Mouse (Mus musculus): ENCODE measurements around the gene Olfr987. TPM values are rescaled to one million over a fixed set of nuclear protein-coding genes. Genes with fewer than 3 reads are reported as not detected.

Olfr987 gene
- polyA plus RNA-seq, 1 experiment from 2014 or later: not detected

Other genes starting within 250 kb of the Olfr987 start
- gene Aplnr, start 203.1 kb downstream of the Olfr987 start, polyA plus RNA-seq (2015; fragmentation: Nextera tagmentation; extraction: Ambion mirVana): 42.9 and 53.3 TPM in 2 replicates
- 0.33 and 0.49 TPM in 2 replicates for gene Lrrc55, start 142.1 kb downstream of the Olfr987 start, polyA plus RNA-seq (2015; fragmentation: Nextera tagmentation; extraction: Ambion mirVana)
- not detected in 2 replicates for gene Olfr988, start 23.9 kb upstream of the Olfr987 start, polyA plus RNA-seq (2015; fragmentation: Nextera tagmentation; extraction: Ambion mirVana)
- not detected in 2 replicates for gene Olfr992, start 70.2 kb upstream of the Olfr987 start, polyA plus RNA-seq (2015; fragmentation: Nextera tagmentation; extraction: Ambion mirVana)
- gene Olfr993, start 75.6 kb upstream of the Olfr987 start, polyA plus RNA-seq (2015; fragmentation: Nextera tagmentation; extraction: Ambion mirVana): not detected in 2 replicates
- not detected in 2 replicates for gene Olfr994, start 97.1 kb upstream of the Olfr987 start, polyA plus RNA-seq (2015; fragmentation: Nextera tagmentation; extraction: Ambion mirVana)
- gene Olfr995, start 104.3 kb upstream of the Olfr987 start, polyA plus RNA-seq (2015; fragmentation: Nextera tagmentation; extraction: Ambion mirVana): not detected in 2 replicates
- gene 4833423E24Rik, start 179.7 kb upstream of the Olfr987 start, polyA plus RNA-seq (2015; fragmentation: Nextera tagmentation; extraction: Ambion mirVana): 0.15 and 0.29 TPM in 2 replicates
- not detected in 2 replicates for gene Olfr996, start 239.9 kb upstream of the Olfr987 start, polyA plus RNA-seq (2015; fragmentation: Nextera tagmentation; extraction: Ambion mirVana)
- gene Olfr998, start 249.6 kb upstream of the Olfr987 start, polyA plus RNA-seq (2015; fragmentation: Nextera tagmentation; extraction: Ambion mirVana): not detected in 2 replicates